Mouse (Mus musculus): Measurements from ENCODE around the gene Rhov.
A peak's percentile ranks its signal among the peaks of the same experiment; 100 is the strongest.

The Rhov gene

DNA sequence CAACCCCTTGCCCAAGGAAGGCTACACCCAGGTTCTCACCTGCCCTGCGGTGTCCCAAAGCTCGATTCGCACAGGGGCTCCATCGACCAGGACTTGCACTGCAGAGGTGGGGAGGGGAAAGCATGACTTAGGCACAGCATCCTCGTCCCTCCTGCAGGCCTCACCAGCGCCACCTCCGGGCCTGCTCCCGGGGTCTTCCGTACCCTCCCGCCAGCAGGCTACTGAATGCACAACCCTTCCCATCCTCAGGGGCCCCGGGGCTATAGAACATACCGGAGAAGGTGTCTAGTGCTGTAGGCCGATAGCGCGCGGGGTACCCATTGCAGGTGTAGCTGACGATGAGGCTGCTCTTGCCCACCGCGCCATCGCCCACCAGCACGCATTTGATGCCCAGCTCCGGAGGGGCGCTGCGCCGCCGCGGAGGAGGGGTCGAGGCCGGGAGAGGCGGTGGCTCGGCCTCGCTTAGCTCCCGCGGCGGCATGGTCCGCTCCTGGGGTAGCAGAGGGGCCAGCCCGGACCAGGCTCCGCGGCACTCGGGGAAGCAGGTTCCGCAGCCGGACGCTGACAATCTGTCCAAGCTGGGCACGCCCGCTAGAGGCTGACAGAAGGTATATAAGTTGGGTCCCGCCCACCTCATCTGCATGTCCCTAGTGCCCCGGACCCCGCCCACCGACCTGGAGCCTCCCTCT lies at the start of gene Rhov:
Gene Rhov (minus strand): TSS at position 630 of the 689 bp plus-strand sequence.
- DNase-seq = peak; percentile 87

DNA sequence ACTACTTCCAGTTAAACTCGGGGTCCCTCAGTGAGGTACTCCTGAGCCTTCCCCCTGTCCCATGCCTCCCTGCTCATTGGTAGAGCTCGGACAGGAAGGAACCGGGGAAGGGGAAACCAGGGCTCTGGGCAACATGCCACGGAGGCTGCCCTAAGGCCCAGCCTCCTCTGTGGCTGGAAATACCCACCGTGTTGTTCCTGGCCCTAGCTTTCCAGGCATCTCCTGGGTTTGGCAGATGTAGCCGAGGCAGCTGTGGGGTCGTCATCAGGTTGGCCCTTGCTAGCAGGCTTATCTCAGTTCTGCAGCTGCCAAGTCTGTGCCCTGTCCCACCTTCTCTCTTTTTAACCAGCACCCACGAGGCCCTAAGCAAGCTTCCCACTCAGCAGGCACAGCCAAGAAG lies 49.5 kb upstream of the Rhov start:
- peak; percentile 59 for DNase-seq

DNA sequence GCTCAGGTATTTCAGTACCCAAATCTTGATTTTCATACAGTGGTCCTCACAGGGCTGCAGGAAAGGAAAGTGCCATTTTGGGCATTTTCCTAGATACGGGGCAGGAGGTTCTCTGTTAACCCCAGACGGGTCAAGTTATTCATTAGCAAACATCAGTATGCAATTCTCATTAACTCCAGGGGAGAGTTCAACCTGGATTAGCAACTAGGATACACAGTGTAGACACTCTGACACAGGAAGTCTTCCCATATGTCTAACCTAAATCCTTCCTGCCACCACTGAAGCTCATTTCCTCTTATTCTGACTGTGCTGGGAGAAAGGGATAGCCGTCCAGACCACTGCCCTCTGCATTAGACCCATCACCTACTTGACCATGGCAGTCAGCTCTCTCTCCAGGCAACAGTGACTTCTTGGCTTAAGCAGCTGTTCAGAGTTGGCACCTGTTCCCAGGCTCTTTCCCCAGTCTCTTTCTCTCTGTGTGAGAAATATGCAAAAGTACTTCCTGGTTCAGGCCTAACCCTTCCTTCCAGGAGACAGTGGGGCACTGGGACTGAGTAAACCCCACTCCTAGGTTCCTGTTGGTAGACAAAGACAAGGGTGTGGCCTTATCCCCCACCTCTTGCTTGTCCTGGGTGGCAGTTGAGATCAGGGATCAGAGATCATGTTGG lies 47.1 kb upstream of the Rhov start:
- peak; percentile 55 for DNase-seq

DNA sequence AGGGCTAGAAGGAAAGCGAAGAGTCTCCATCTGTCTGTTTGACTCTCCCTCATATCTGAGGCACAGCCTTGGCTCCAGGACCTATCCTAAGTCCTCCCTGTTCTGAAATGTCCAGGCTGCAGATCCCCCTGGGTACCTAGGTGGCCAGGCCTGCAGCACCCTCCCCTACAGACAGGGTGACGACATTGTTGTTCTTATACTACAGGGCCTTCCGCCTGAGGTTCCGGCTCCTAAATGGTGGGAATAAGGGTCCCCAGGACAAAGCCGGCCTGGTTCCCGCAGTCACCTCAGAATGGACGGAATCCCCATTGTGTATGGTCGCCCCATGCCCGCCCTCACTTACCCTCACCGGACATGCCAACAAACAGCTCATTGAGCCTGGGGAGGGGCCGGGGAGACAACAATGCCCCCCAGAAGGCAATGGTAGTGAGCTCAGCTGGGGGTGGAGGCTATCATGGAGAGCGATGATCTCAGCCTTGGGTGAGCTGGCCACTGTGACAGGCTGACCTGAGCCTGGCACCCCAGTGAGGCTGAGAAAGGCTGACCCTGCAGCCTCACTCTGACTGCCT lies 43.8 kb upstream of the Rhov start:
- no peak for DNase-seq

DNA sequence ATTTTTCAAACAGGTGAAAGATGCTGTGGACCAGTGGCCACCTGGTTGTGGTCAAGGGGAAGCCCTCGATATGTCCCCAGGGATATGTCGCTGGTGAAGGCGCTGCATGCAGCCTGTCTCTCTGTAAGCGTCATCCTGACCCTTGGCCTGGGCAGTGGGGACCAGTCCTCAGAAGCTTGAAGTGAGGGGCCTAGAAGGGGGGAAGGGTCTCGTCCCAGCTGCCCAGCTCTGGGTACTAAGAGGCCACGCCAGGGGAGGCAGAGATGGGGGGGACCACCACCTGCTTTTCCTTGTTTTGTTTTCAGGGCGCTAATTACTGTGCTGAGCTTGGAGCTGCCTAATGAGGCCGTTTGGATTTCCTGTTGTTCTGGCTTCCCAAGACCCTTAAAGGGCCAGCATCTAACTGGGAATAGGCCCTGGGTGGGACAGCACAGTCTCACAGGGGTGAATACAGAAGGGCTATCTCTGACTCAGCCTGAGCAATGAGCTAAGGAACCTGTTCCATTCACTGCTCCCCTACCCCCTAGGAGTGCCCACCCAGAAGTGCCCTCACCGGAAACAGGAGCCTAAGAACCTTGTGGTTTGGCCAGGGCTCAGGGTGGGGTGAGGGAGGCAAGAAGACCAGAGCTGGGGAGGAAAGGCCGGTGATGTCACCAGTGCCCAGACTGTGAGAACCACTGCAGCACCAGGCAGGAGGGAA lies 42.9 kb upstream of the Rhov start:
- no peak for DNase-seq

DNA sequence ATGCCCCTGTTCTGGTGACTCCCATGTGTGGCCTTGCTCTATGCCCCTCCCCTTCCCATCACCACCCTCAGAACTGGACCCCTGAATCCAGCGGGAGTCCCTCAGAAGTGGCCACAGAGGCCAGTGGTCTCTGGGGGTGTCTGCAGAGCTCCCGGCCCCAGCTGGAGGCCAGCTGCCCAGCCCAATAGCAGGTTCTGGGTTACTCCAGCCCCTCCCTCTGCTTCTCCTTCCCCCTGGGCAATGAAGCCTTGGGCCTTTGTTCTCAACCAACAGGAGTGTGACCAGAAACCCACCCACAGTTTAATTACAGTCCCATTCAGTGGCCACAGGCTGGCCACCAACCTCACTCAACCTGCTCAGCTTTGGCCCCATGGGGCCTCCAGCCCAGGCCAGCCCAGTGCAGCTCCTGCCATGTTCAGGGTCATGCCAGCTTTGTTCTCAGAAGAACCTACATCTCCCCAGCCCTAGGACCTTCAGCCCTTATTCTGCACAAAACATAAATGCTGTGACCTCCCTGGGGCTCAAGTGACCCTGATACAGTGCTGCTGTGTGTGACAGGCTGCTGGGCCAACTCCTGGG lies 41.4 kb upstream of the Rhov start:
- no peak for DNase-seq

DNA sequence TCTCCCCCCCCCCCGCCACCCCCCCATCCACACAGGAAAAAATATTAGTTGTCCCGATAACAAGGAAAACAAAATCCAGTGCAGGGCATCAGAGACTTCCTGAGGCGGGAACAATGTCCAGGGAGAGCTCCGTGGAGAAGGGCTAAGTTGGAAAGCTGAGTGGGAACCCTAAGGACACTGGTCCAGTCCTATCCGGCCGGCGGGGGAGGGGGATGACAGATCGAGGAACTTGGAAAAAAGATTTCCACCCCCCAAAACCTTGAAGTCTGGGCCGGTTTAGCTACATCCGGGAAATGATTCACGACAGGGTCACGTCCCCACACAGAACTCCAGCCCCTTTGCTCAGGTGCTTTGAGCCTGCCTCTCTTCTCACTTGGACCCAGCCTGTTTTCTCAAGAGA lies 40.5 kb upstream of the Rhov start:
- DNase-seq = peak; percentile 82

DNA sequence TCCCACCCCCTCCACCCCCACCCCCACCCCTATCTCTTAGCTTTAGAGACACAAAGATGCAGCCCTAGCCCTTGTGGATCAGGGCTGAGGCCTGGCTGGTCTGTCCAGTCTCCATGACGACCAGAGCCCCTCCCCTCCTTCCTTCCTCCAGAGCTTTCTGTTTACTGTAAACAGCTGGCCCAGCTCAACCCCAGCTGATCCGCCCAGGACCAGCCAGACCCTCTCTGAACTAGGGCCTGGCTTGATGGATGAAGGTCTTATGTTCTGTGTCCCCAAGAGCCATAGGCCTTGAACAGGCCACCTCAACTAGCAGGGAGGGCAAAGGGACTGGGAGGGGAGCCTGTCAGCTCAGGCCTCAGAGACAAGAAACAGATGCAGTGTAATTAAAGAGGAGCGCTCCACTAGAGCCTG lies 33.7 kb upstream of the Rhov start:
- DNase-seq = peak; percentile 89

DNA sequence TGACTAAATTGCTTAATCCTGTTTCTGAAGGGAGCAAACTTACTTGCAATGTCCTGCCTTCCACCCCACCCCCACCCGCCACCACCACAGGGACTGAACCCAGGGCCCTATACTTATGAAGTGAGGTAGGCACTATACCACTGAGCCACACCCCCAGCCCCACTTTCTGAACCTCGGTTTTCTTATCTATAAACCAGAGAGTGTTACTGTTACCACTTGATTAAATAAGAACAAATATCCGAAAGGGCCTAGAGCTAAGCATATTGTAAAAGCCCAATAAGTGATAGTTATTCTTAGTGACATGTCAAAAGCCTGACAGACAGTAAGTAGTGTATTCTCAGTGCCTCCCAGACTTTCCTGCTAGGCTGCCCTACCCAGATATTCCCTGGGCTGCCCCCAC lies 33.3 kb upstream of the Rhov start:
- no peak for DNase-seq

DNA sequence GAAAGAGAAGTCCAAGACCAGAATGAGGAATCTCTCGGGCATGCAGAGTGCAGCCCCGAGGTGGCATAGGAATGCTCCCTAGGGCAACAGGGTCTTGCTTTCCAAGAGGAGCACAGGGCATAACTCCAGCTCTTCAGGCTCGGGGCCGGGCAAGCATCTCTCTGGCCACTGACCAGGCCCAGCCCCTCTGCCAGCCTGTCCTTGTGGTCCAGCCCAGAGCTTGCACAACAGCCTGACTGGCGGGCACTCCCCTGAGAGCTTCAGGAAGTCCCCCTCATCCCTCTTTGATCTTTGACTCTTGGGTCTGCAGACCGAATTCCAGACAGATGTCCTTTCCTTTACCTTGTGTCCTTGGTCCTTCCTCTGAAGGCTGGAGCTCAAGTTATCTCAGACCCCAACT lies 31.8 kb upstream of the Rhov start:
- no peak for DNase-seq

DNA sequence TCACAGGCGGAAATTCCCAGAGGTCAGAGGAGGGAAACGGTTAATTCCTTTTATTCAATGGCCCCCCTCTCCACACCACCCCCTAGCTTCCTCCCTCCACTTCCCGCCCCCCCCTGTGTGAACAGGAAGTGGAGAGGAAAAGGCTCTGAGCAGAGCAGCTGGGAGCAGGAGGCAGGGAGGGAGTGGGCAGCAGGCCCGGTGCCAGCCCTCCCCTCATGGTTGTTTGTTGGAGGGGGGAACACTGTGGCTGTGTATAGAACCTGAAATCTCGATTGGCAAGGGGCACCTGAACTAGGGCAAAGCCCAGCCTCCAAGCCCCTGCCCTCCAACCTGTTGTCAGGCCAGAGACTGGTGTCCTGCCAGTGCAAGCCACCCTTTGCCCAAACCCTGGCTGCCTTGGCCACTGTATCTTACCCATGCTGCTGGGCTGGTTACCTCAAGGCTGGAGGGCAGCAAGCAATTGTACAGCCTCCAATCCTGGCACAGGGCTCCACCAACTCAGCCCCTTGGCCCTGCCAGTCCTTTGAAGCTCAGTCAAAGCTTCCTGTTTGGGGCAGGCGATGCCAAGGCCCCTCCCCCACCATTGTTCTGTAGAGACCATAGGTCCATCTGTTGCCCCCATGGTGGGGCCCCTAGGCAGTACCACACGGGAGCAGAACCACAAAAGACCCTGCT lies 29.9 kb upstream of the Rhov start:
- peak; percentile 77 for DNase-seq

DNA sequence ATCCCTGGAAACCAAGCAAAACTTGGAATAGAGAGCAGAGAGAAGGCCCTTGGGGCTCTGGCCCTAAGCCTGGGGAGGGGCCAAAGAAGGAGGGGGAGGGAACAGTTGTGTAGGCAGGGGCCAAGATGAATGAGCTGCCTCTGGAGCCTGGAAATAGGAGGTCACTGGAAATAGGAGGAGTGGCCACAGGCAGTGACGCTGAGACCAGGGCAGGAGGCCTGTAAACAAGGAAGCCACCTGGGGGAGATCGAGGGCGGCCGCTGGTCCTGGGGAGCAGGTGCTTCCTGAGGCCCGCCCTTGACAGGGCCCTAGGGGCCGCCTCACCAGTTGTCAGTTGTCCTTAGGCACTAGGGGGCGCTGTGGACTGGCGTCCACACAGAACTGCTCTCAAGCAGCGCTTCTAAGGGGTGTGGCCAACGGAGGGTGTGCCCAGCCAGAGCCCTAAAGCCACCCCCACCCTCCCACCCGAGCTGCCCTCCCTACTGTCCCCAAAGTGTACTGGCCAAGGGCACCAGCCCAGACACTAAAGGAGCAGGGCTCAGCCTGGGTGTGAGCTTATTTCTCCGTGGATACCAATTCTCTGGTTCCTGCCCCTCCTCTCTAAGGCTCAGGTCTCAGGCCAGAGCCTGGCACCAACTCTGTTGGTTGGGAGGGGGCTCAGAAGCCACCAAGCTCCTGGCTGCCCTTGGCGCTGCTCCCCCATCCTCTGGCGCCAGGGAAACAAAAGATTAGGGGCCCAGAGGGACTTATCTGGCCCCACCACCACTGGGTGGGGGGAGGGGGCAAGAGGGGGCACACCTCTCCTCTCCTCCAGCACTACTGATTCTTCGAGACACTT lies 29.1 kb upstream of the Rhov start:
- peak; percentile 94 for DNase-seq

DNA sequence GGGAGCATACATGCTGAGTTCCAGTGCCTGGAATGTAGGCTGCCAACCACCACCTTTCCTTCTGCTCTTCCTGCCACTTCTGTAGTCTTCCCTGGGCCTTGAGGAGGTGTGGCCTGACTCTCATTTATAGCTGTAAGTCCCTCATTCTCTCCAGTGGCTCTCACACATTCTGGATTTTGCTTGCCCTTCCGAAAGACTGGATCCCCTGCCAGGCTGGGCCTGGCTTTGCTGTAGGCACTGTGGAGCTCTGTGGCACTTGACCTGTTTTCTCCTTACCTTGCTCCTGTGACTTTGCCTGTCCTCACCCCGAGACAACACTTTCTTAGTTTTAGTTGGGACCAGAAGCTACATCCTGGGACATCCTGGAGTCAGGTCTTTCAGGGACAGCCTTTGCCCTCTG lies 27.8 kb upstream of the Rhov start:
- no peak for DNase-seq

DNA sequence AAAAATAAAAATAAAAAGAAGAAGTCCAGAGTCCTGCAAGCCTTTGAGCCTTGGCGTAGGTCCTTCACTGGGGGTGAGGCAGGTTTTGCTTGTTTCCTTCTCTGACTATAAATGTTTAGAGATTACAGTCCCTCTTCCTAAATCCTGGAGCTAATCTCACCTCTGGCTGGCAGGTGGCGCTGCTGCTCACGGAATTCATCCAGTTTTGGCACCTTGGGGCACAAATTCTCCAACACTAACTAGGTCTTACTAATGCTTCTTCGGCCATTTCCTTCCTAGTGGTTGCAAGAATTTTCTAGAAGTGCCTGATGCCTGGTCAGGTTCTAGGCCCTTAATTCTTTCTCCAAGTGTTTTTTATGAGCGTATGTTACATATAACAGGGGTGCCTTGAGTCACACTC lies 27.3 kb upstream of the Rhov start:
- DNase-seq = peak; percentile 84

DNA sequence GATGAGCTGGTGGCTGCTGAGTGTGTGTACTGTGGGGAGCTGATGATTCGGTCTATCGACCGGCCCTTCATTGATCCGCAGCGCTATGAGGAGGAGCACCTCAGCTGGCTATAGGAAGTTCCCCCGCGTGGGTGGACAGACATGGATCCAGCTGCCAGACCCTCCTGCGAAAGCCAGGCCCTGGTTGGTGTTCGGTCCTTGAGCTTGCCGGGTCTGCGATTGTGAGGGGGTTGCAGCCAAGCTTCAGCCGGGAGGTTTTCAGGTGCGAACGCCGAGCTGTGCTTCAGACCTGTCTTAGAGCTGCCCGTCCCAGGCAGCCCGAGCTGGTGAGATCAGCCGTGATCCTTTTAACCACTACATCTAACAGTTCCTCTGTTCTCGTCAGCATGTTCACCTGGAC lies 26.4 kb upstream of the Rhov start:
- DNase-seq = no peak

DNA sequence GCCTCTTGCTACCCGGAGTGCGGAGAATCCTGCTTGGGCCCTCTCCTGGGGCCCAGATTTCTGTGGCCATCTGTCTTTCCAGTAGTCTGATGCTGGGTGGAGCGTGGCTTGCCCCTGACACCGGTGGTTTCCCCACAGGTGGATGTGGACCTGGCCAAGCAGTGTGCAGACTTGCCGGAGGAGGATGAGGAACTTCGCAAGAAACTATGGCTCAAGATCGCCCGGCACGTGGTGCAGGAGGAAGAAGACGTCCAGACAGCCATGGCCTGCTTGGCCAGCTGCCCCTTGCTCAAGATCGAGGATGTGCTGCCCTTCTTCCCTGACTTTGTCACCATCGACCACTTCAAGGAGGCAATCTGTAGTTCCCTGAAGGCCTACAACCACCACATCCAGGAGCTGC lies 25.7 kb upstream of the Rhov start:
- DNase-seq = no peak

DNA sequence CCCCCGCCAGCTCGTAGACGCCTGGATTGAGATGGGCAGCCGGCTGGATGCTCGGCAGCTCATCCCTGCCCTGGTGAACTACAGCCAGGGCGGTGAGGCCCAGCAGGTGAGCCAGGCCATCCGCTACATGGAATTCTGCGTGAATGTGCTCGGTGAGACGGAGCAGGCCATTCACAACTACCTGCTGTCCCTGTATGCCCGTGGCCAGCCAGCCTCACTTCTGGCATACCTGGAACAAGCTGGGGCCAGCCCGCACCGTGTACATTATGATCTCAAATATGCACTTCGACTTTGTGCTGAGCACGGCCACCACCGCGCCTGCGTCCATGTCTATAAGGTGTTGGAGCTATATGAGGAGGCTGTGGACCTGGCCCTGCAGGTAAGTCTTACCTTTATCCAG lies 23.3 kb upstream of the Rhov start:
- DNase-seq = no peak

DNA sequence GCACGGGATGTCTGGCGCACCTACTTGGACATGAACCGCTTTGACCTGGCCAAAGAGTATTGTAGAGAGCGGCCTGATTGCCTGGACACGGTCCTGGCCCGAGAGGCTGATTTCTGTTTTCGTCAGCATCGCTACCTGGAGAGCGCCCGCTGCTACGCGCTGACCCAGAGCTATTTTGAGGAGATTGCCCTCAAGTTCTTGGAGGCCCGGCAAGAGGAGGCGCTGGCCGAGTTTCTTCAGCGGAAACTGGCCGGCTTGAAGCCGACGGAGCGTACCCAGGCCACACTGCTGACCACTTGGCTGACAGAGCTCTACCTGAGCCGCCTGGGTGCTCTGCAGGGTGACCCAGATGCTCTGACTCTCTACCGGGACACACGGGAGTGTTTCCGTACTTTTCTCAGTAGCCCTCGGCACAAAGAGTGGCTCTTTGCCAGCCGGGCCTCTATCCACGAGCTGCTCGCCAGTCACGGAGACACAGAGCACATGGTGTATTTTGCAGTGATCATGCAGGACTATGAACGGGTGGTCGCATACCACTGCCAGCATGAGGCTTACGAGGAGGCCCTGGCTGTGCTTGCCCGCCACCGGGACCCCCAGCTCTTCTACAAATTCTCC lies 22.8 kb upstream of the Rhov start:
- no peak for DNase-seq

DNA sequence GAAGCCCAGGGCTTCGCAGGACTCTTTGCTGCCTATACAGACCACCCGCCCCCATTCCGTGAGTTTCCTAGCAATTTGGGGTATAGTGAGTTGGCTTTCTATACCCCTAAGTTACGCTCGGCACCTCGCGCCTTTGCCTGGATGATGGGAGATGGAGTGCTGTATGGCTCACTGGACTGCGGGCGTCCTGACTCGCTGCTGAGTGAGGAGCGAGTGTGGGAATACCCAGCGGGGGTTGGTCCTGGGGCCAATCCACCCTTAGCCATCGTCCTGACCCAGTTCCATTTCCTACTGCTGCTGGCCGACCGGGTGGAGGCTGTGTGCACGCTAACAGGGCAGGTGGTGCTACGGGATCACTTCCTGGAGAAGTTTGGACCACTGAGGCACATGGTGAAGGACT lies 22.2 kb upstream of the Rhov start:
- no peak for DNase-seq

DNA sequence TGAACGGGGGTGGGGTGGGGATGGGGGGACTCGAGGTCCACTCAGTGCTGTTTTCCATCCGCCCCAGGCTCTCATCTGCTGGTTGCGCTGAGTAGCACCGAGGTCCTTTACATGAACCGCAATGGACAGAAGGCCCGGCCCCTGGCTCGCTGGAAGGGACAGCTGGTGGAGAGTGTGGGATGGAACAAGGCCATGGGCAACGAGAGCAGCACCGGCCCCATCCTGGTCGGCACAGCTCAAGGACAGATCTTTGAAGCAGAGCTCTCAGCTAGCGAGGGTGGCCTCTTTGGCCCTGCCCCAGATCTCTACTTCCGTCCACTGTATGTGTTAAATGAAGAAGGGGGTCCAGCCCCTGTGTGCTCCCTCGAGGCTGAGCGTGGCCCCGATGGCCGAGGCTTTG lies 21.8 kb upstream of the Rhov start:
- DNase-seq = no peak

DNA sequence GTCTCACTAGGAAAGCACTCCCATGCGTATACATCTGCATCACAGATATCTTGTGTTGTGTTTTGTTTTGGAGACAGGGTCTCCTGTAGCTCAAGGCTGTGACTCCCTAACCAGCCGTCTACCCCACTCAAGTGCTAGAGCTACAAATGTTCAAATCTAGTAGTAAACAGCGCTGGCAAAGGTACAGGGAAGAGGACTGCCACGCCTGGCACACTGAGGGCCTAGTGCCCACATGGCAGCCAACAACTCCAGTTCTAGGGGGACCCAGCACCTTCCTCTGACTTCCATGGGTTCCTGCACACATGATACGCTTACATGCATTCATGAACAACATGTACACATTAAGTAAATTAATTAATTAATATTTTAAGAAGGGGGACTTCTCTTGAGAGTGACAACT lies 21.2 kb upstream of the Rhov start:
- DNase-seq = no peak

DNA sequence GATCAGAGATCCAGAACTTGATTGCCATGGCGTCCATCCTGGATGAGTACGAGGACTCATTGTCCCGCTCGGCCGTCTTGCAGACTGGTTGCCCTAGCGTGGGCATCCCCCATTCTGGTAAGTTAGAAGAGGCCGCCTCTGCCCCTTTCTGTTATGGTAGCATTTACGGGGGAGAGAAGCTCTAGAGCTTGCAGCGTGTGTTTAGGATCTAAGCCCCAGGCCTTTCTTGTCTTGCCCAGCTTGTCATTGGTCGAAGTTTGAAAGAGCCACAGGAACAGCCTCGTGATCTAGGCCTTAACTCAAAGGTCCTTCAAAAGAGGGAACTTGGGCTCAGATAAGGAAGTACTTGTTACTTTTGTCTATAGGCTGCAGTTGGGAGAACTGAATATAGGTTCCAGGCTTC lies 17.9 kb upstream of the Rhov start:
- no peak for DNase-seq
